Mouse (Mus musculus) 3134 (cell line): Measurements from ENCODE around the gene Sec23a.
A peak's percentile ranks its signal among the peaks of the same experiment; 100 is the strongest.
"Not testable (repeated sequence)": the region's sequence is repeated elsewhere in the genome, so short reads cannot be mapped to it uniquely, and the experiment has no call there.

ENCODE experiments used
- DNase-seq: peaks from one replicate; pipeline ENCODE4 v3.0.0-alpha.2; 2011; ENCODE audit warnings: low spot score; ENCODE audit not compliant: insufficient read length; ENCODE audit errors: extremely low read depth

Gene Sec23a

DNA sequence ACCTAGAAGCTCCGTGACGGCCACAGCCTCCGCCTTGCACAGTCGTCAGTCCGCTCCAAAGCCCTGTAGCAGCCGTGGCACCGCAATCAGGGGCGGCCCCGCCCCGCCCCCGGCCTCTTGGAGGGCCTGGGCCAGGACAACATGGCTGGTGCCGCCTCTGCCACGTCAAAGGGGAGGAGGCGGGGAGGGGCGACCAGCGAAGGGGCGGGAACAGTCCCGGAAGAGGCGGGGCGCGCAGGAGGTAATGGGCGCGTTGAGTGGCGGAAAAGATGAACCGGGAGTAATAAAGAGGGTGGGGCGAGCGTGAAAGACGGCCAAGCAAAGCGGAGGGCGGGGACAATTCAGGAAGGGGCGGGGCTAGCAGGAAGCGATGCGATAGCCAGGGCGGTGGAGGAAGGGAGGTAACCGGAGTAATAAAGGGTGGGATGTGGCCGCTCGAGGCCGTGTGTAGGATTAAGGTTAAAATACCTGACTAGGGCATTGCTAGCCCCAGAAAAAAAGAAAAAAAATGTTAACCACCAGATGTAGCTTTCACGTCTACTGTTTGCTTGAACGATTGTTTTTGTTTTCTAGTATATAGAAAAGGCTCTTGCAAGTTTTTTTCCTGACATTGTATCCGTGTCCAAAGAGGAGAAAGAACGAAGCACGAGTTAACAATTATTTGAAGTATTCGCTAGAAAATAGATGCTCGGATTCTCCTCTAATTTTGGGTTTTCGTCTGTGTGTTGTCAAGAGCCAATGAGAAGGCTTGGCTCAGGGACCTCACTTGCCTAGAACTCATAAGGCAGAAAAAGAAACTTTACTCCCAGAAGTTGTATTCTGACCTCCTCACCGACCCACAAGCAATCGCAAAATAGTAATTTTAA, at the start of gene Sec23a:
Gene Sec23a (minus strand): TSS at position 174 of the 866 bp plus-strand sequence.
- peak; percentile 99 for DNase-seq

DNA sequence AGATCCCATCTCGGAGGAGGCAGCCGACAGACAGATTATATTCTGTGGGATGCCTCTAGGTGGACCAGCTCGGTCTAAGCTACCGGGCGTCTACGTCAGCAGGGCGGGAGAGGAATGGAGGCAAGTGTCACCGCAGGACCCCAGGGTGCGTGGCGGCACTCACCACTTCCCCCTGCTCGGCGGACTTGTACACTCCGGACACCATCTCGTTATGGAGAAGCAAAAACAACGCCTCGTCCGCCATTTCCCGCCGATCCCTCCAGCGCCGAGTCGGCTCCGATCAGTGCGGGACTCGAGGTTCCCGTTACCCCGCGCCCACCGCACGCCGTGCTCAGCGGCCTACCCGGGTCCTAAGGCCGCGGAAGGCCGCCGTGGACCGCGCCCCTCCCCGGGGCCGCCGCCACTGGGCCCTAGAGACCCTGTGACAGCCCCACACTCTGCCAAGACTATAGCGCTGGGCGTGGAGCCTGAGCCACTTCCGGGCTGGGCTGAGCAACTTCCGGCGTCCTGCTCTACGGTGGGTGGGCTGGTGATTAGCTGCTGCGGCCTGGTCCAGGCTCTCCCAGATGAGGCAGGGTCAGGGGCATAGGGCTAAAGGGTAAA, 49.3 kb upstream of the Sec23a start, which contains the start of gene Trappc6b:
Gene Trappc6b (minus strand): TSS at position 480 of the 603 bp plus-strand sequence.
- DNase-seq = peak; percentile 82

DNA sequence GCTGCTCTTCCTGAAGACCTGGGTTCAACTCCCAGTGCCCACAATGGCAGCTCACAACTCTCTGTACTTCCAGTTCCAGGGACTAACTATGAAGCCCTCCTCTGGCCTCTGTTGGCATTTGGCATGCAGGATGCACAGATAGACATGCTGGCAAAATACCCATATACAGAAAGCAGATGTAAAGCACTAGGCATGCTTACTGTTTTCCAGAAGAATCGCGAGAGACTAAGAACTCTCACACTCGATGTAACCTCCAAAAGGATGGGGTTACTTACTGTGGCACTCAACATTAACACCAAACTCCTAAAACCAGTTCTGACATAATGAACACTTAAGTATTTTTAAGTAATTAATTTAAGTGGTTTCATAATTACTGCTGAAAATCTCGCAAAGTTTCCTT, 48.5 kb upstream of the Sec23a start:
- DNase-seq = no peak

DNA sequence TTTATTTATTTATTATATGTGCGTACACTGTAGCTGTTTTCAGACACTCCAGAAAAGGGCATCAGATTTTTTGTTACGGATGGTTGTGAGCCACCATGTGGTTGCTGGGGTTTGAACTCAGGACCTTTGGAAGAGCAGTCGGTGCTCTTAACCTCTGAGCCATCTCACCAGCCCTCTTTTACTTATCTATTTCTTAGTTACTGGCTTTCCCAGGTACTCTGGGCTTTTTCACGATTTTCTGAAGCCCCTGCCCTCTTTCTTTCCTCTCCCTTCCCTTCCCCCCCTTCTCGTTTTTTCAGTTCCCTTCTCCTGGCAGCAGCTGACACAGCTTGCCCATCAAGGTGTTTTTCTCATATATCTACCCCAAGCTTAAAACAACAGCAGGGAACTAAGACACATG, 46.4 kb upstream of the Sec23a start:
- DNase-seq = not testable (repeated sequence)

DNA sequence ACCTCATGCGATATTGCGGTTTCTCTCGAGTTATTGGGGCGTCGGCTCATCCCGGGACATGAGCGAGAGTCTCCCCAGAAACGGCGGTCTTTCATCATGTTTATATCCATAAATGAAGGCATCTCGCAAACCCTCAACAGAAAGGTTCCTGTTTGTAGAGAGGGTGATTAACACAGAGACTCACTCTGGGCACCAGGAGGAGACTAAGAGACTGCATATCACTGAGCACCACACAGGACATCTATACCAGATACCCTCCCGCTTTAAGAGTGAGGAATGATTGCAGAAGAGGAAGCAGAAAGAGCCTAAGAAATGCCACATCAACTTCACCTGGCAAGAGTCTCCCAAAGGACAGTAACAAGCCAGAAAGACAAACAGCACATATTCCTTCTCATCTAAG, 44.4 kb upstream of the Sec23a start:
- no peak for DNase-seq

DNA sequence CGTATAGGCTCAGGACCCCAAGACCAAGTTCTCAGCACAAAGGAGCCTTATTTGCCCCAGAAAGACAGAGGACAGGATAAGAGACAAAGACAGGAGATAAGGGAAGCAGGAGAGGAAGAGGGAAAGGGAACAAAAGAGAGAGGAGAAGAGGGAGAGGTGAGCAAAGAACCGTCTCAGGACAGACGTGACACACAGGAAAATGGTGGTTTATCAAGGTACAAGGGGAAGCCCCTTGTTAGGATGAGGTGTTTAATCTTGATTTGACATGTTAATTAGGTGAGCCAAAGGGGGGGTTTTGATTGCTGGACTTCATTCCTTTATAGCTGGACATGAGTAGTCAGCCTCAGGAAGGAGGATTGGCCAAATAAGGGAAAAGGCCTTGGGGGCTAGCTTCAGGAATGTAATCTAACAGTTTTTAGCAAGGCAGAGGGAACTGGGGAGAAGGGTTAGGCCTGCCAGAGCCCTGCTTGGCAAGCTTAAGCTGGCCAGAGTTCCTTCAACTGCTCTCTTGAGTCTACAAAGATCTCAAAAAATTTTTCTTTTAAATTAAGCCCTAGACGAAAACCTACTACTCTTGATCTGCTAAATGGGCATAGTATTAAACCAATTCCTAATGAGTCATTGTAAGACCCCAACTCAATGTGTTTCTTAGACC, 43.5 kb upstream of the Sec23a start:
- DNase-seq = no peak

DNA sequence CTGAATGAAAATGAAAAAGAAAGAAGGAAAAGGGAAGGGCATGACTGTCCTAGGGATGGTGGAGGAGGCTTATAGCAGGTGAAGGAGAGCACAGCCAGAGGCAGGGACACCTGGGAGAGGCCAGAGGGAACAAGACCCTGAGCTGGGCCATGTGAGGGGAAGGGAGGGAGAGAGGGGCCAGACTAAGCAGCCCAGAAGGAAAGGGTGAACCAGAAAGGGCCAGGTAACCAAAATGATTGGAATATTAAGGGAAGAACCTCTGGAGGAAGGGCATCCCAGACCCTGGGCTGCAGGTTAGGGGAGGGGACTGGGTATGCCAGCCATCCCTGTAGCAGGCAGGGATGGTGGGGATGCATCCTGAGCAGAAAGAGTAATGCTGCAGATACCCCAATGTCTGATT, 42.2 kb upstream of the Sec23a start:
- DNase-seq = no peak

DNA sequence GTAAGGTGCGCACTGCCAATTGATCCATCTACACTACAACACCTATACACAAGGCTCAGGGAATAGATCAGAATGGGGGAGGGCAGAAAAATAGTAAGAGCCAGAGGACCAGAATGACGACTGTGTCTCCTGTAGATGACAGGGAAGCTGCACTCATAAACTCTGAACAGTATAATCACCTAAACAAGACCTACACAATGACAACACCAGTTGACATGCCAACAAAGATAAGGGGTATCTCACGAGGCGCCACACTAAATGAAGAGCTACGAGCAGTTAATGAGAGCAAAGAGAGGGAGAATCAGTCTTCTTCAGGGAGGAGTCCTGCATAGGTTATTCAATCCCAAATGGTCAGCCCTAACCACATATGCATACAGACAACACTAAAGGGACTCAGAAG, 41.3 kb upstream of the Sec23a start:
- no peak for DNase-seq

DNA sequence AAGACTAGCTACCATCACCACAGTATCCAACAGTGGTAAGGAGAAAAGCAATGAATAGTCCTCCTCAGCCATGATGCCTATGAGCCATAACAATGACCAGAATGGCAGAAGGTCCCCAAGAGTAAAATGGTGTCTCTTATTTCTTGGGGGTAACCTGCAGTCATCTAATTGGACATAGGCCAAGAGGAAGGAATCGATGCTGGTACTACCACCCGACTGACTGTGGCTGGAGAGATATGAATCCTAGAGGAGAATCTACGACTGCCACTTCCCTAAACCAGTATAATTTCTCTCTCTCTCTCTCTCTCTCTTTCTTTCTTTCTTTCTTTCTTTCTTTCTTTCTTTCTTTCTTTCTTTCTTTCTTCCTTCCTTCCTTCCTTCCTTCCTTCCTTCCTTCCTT, 40.7 kb upstream of the Sec23a start:
- DNase-seq = no peak

DNA sequence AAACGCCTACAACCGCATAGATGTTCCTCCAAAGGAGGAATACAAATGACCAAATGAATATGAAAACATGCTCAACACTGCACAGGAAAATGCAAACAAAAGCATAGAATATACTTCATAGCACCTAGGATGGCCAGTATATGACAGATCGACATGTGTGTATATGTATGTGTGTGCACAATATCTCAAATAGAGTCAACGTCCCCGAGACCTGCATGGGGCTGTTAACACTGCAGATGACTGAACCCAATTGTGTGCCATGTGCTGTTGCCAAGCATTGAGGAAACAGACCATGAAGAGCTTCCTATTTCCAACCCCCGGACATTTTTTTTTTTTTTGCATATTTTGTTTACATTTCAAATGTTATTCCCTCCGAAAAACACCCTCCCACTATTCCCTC, 29.0 kb upstream of the Sec23a start:
- DNase-seq = no peak

DNA sequence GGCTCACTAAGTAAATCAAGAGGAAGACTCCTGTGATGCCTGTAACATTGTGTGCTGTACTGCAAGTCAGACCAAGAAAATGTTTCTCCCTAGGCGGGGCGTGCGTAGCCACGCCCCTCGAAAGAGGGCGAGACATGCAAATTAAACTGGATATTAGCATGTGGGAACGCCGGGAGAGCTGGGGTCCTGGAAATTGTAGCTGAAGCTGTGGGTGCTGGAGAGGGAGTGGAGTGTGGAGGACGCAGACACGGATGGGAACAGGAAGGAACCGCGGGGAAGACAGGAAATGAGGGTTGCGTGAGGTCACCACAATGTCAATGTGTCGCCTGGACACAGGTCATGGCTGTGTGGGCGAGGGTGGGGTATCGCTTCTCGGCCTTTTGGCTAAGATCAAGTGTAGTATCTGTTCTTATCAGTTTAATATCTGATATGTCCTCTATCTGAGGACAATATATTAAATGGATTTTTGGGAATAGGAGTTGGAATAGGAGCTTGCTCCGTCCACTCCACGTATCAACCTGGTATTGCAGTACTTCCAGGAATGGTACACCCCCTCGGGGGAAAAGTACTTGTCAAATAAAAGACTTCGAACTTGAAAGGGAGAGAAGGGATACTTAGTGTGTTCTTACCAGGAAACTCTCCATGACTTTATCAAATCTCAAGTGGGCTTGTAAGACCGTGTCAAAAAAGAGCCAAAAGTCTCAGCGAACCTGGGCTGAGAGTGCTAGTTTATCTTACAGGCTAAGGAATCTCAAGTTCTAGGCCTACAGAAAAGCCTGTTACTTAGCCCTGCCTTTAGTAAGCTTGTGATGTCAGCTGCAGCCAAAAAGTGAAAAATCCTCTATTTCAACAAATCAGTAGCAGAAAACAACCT, 28.4 kb upstream of the Sec23a start:
- peak; percentile 15 for DNase-seq

DNA sequence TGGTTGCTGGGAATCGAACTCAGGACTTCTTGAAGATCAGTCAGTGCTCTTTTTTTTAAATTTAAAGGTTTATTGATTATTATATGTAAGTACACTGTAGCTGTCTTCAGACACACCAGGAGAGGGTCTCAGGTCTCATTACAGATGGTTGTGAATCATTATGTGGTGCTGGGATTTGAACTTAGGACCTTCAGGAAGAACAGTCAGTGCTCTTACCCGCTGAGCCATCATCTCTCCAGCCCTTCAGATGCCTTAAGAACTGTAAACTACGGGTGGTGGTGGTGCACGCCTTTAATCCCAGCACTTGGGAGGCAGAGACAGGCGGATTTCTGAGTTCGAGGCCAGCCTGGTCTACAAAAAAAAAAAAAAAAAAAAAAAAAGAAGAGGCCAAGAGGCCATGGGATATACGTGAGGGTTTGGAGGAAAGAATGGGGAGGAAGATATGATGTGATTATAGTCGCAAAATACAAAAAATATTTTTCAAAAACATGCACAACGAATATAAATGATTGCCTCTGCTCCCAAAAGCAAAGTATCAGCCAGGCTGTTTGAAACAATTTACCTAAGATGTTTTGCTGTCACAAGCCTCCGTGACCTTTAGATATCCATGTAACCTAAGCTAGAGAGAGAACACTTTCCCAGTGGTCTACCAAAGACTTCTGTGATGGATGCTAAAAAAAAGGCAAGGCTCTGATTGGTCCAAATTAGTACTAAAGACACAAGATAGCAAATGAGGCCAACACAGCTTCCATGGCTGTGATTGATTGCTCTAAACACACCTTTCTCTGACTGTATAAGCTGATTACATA, 27.5 kb upstream of the Sec23a start:
- no peak for DNase-seq

DNA sequence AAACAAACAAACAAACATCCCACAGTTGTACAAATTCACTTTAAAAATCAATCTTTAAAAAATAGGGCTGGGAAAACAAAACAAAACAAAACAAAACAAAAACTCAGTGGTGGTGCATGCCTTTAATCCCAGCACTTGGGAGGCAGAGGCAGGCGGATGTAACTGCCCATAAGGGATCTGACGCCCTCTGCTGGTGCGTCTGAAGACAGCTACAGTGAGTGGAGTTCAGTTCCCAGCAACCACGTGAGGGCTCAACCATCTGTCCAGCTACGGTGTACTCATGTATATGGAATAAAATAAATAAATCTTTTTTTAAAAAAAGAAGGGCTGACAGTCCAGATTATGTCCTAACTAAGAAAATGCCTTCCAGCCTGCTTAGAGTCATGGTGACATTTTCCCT, 20.3 kb upstream of the Sec23a start:
- DNase-seq = no peak

DNA sequence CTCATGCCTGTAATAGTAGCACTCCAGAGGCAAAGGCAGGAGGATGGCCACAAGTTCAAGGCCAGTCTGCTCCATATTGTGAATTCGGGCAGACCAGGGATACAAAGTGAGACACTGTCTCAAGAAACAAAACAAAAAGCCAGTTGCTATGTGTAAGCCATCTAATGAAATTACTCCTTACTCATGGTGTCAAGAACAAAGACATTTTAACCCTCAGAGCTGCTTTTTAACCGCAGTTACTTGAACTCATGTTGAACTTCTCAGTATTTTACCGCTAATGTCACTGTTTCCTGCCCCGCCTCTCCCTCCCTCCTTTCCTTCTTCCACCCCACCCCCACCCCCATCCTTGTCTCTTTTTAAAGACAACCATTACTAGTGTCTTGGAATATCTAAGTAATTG, 9.5 kb upstream of the Sec23a start:
- no peak for DNase-seq

DNA sequence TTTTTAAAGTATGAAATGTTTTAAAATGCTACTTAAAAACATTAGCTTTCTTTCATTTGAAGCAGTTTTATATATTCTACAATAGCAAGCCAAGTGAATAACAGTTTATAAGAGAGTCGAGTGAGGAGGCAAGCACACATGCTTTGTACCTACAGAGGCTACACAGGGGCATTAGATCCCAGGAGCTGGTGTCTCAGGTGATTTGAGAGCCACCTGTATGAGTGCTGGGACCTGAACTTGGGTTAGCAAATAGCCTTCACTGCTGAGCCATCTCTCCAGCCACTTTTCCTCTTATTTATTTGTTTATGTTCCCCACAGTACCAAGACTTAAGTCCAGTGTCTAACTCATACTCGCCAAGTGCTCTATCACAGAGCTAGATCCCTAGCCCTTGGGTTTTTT, 8.1 kb upstream of the Sec23a start:
- no peak for DNase-seq

DNA sequence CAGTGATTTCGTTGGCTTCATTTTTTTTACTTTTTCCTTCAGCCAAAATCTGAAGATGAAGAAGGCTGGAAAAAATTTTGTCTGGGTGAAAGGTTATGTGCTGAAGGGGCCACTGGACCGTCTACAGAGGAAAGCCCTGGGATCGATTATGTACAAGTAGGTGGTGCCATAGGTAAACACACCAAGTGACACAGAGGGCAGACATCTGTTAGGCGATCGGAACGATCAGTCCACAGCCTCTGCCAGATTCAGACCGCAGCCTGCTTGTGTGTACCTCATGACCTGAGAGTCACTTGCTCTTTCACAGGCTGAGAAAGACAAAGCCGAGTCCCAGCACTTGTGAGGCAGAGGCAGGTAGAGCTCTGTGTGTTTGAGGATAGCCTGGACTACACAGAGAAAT, 6.2 kb upstream of the Sec23a start:
- no peak for DNase-seq

DNA sequence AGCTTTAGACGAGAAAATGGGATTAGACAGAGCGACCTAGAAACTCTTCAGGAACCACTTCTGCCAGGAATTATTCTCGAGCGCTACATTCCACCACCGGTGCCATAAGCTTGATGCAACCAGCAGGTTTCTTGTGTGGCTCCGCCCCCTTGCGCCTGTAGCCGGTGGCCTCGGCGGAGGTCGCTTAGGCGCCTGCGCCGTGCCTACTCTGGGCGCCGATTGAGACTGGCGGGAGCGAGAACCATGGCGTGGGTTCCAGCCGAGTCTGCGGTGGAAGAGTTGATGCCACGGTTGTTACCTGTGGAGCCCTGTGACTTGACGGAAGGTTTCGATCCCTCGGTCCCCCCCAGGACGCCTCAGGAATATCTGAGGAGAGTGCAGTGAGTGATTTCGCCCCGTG, 1.4 kb upstream of the Sec23a start, which contains the start of gene Gemin2:
Gene Gemin2 (plus strand): TSS at position 160 of the 400 bp plus-strand sequence.
- peak; percentile 88 for DNase-seq

DNA sequence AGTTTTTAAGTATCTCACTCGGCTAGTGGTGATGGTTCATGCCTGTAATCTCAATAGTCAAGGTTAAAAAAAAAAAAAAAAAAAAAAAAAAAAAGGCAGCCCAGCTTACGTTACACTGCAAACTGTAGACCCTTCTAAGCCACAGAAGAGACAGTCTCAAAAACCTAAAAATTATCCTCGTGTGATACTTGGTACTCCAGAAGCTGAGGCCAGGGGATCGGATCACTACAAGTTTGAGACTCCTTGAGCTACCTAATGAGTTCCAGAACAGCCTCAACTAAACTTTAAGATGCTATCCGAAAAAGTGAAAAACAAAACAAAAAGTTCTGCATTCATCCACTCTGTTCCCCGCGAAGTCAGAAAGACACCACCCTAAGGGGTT, 884 bp upstream of the Sec23a start:
- DNase-seq = no peak

DNA sequence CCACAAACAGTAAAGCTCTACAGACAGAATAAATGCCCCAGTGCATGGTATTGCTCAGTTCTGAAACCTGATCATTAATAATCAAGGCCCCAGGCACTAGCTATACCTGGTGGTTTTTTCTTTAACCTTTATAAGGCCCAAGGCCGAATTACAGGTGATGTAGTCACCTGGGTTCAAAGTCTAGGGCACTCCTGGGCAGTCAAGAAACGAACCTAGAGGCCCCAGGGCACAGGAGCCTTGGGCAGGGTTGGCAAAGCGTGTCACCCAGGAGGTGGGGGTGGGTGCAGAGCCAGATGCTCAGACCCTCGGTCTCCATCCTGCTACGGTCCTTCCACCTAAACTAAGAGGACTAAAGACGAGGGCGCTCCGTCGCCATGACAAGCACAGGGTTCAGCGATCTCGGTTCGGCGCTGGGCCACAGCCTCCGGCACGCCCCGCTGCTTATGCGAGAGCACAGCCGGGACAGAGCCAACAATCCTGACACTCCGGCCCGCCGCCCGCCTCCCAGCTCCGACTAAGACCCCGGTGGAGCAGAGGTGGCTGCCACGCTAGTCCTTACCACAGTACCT, 458 bp downstream of the Sec23a start:
- DNase-seq = no peak

DNA sequence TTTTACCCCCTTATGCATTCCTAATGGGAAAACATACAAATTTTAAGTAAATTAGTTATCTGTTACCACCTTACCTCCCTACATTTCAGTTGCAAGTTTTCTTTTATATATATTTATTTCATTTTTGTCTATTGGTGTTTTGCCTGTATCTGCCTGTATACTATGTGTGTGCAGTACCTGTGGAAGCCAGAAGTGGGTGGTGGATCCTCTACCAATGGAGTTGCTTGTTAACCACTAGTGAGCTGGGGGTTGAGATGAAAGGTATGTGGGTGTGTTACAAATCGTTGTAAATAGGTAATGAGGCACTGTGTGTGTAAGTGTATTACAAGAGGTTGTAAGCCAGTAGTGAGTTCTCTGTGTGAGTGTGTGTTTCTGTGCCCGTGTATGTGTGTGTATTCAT, 1.3 kb downstream of the Sec23a start:
- peak; percentile 13 for DNase-seq
